Mouse (Mus musculus) mouse trophoblast stem cell (cell line): Measurements from ENCODE around the gene Cnn1.

Source experiments
- in situ Hi-C, 2 experiments: fragments of 300-500 bp; cut with MseI, MboI; formaldehyde crosslinking; loops; 2 replicates in 1 of 2; 3 replicates in 1 of 2; pipeline ENCODE4 v1.15.1; 2025

The Cnn1 gene

DNA sequence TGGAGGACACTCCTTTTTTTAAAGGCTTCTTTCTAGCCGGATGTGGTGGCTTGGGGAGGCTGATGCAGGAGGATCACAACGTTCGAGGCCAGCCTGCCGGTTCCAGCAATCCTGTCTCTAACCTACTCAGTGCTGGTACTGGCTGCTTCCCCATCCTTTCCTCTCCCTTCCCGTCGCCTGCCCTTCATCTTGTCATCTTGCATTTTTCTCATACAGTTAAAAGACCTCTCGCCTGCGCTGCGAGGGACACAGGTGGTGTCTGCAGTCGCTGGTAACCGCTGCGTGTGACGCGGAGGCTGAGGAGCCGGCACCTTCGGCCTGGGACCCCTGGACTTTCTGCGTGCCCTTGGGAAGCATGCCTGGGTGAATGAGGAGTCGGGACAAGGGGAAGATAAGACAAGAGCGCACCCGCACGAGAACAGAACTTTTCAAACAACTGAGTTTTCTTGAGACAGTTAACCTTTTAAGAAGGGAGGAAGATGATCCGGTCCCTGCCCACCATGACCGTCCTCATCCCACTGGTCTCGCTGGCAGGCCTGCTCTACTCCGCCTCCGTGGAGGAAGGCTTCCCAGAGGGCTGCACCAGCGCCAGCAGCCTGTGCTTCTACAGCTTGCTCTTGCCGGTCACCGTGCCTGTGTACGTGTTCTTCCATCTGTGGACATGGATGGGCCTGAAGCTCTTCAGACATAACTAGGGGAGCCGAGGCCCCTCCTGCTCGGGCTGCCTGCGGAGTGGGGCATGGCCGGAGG, 58.7 kb downstream of the Cnn1 start:
- in situ Hi-C loops = no loop called here
